Mouse (Mus musculus): ENCODE data around the gene BC005537.
"Not testable (repeated sequence)": the region's sequence is repeated elsewhere in the genome, so short reads cannot be mapped to it uniquely, and the experiment has no call there.

The BC005537 gene

DNA sequence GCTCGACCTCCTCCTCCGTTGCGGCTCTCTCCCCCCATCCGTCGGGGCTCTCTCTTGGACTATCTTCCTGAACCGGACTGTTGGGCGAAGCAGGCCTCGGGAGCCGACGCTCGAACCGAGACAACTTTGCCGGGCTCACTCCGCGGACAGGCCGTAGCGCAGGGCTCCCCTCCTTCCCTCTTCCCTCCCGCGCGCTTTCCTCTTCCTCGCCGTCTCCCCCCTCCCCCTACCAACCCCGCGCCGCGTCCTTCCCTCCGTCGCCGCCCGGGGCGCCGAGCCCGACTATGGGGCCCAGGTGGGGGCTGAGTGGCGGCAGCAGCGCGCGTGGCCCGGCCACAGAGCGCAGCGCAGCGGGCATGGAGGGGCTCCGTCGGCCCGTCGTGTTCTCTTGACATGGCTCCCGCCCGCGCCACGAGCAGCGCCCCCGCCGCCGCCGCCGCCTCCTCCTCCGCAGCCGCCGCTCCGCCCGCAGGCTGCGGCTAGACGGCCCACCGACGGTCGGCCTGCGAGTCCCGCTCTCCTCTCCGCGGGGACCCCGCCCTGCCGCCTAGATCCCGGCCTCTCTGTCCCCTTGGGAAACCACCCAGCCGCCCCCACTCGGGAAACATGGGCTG, at the start of gene BC005537:
TSS of gene BC005537 (plus strand) at position 350 of the 614 bp plus-strand sequence.
- peak; percentile 69 for DNase-seq

DNA sequence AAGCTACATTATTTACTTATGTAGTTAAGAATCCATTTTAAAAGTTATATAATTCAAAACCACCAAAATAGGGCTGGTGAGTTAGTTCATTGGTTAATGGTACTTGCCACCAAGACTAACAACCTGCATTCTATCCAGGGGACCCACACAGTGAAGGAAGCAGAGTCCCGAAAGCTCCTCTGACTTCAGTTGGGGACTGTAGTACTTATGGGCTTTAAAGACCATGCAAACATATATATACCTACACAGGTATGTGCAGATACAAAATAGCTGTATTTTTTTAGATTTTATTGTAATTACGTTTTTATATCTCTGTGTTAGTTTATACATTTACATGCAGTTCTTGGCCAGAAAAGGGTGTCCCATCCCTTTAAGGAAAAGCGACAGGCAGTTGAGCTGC, 44.7 kb upstream of the BC005537 start:
- no peak for DNase-seq

DNA sequence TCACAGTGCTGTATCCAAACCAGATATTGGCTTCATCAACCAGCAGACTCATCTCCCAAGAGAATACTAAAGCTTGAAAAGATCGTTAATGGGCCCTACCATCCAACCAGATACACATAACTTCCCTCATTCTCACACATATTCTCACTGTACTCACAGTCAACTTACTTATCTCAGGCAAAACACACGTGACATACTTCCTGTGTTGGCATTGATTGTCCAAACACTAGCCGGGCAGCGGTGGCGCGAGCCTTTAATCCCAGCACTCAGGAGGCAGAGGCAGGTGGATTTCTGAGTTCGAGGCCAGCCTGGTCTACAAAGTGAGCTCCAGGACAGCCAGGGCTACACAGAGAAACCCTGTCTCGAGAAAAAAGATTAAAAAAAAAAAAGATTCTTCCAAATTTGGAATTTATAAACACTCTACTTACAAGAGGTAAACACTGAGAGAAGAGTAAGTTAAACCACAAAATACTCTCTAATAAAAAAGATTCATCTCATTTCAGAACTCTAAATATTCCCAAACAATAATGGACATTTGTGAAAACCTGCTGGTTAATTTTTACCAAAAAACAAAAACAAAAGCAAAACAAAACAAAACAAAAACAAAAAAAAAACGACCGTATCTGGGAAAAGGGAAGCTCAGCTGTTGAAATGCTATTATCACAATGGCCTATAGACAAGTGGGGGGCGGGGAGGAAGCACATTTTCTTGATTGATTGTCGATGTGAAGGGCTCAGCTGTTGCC, 43.5 kb upstream of the BC005537 start:
- DNase-seq, result no peak

DNA sequence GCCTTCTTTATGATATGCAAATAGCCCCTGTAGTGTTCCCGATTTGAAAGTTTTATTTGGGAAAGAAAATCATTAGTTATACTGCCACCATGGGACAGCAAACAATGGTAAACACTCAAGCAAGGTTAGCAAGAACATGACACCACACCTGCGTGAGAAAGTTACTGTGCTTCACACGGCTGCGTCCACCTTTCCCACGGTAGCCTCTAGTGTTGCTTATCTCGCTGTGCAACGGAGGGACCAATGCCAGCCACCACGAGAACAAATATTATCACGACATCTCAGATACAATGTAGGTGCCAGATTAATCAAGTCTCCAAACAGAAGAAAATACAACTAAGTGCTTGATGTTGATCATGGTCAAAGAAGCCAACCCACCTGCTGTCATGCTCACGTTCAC, 42.0 kb upstream of the BC005537 start:
- no peak for DNase-seq

DNA sequence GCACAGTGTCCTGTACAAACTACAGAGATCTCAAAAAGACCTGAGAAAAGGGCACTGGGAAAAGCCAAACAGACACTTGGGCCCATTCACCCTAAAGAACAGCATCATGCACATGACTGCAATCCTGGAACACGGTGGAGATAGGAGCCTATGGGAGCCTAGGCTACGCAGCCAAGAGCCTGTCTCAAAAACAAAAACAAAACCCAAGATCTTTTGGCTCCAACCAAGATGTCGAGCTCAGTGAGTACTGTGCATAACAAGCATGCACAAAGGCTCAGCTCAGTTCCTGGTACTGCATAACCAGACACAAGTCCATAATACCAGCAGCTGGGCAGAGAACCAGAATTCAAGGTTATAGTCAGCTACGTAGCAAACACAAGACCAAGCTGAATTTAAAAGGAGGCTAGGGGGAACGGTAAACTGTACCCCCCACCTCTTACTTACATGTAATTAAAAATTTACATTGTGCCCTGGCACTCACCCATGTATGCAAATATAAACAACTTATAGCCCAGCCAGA, 41.0 kb upstream of the BC005537 start:
- DNase-seq, result no peak

DNA sequence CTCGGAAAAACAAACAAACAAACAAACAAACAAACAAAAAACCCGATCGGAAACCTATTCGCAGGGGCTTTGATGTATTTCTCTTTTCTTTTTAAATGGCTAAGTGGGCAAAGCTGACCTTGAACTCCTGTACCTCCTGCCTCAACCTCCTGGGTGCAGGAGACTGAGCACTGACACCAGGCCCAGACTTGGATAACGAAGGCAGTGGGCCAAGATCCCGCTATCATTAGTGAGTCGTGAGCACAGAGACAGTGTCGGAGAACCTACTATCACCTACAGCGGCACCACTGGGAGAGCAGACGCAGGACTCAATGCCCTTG, 40.4 kb upstream of the BC005537 start:
- no peak for DNase-seq

DNA sequence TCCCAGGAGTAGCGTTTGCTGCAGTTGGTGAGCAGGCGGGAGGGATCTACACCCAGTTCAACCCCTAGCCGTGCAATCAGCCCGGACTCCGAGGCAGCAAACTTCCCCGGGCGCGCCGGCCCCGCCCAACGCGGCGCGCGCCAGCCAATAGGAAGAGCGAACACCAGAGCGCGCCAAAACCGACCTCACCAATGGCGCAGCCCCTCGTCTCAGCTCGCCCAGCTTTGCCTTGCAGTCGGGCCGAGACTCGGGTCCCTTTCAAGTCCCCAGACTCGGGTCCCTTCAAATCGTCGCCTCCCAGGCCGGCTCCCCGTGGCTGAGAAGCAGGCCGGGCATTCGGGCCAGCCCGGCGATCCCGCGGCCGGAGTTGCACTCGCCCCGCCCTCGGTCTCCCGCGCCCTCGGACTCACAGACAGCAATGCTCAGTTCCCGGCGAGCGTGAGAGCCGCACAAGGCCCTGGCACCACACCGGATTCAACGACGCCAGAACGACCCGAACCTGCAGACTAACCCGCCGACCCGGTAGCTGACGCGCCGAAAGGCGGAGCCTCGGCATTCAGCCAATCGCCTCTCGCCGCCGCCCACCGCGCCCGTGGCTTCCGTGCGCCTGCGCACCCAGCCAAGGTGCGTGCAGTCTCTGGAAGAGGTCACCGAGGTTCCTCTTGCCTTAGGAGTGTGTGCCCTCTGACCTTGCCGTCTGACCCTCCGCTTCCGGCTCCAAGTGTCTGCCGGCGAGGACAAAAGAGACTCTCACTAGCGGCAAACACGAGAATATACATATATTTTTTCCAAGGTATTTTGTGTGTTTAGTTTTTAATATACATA, 39.8 kb upstream of the BC005537 start, which contains the start of gene Gmnn:
TSS of gene Gmnn (minus strand) at position 521 of the 825 bp plus-strand sequence.
- peak; percentile 94 for DNase-seq

DNA sequence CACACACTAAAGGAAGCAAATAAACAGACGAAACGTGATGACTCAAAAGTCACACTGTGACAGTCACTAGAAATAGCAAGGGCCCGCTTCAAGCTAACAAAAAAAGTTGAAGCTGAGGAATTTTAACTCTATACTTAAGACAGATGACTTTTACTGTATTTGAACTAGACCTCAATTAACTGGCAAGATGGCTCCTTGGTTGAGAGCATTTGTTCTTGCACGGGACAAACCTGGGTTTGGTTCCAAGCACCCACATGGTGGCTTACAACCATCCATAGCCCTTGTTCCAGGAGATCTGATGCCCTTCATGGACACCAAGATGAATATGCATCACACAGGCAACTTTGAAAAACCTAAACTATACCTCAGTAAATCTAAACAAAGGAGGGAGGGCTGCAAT, 39.2 kb upstream of the BC005537 start:
- no peak for DNase-seq

DNA sequence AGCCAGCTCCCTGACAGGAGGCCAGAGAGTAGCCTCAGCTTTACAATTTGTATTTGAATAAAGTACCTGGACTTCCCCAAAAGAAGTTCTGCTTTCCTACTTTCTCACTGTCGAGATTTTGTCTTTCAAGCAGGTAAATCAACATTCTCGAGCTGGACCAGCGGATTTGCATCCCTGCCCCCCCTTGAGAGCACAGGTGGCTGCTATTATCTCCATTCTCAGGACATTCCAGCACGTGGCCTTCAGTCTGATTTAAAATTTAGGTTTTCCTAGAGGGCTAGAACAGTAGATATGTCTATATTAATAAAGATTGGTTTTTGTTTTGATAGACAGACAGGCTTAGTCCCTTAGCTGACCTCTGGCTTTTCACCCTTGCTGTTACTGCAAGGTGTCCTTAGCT, 33.6 kb upstream of the BC005537 start:
- not testable (repeated sequence) for DNase-seq

DNA sequence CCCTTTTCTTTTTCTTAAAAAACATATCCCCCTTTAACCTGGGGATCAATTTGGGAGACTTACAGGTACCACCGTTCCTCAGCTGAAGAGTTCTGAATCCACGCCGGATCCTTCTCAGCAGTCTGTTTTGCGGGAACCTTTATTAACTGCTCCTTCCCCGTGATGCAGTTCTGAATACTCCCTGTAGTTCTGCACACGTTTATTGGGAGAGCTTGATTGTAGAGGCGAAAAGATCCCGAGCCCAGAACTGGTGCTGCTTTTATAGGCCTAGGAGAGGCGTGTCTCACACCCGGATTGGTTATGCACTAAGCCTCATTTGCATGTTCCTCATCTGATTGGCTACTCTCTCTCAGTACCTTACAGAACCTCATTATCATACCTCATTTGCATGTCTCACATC, 30.0 kb upstream of the BC005537 start:
- DNase-seq, result not testable (repeated sequence)

DNA sequence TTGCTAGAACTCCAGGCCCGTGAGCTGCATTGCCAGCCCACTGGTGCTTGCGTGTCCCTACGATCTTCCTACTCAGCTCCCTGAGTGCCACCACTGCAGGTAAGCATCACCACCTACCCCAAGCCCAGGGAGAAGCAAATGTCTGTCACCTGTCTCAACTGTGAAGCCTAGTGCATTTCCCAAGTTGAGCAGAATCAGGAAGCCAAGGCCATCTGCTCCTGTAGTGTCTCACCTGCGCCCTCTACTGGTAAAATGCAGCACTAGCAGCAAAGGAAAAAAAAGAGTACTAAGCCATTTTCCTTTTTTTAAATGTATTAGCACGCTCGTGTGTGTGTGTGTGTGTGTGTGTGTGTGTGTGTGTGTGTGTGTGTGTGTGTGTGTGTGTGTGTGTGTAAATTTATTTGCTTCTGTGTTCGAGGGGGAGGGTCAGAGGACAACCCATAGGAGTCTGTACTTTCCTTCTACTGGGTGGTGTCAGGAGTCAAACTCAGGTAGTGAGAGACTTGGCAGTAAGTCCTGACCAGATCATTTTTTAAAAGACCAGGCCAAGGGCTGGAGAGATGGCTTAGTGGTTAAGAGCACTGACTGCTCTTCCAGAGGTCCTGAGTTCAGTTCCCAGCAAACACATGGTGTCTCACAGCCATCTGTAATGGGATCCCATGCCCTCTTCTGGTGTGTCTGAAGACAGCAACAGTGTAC, 25.2 kb upstream of the BC005537 start:
- peak; percentile 64 for DNase-seq

DNA sequence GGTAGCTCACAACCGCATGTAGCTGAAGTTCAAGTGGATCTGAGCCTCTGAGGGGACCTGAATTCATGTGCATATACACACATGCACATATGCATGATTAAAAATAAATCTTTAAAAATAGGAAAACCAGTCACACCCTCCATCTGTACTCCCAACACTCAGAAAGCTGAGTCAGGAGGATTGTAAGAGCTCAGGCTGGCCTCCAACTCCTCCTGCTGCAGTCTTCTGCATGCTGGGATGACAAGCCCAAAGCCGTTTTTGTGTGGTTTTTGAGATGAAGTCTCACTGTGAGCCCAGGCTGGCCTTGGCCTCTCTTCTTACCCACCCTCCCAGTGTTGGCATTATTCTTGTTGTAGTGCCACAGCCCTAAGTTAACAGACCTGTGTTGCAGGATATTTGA, 23.4 kb upstream of the BC005537 start:
- DNase-seq, result no peak

DNA sequence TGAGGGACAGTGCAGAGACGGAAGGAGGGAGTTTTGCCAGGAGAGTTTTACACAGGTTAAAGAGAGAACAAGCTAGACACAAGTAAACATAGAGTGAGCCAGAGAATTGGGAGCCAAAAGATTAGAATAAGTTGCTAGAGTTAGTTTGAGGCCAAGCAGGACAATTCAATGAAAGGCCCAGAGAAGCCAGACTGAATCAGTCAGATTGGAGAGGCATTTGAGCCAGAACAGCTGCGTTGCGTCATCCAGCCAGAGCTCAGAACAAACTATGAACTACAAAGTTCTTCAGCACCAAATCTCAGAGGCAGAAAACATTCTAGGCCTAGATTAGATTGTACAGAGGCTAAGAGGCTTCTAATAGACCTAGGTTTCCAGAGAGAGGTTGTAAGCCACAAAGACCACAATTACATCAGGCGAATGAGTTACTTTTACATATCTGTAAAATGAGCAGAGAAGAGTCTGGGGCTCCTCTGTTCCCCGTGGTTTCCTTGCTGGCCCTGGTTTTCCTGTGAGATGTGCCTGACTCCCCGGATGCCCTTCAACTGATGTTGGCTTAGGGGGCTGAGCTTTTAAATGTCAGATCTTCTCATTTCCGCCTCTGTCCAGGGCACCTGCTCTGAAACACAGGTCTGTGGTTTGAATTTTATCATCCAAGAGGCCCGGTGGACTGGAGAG, 22.6 kb upstream of the BC005537 start:
- DNase-seq, result peak; percentile 32

DNA sequence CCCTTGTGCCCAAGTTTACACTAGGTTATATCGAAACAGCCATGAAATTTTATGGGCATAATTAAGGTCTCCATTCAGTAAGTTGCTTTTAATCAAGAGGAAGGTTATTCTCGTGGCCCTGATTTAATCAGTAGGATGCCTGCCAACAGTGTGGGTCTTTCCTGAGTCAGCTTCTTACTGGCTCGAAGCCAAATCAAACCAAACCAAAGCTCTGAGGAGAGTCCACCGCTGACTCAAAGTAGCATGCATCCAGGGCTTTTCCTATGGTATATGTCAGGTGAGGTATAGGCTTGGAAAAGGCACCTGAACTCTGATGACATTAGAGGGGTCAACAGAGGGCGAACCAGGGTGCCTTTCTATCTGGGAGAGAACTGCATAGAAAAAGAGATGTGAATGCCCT, 19.5 kb upstream of the BC005537 start:
- no peak for DNase-seq

DNA sequence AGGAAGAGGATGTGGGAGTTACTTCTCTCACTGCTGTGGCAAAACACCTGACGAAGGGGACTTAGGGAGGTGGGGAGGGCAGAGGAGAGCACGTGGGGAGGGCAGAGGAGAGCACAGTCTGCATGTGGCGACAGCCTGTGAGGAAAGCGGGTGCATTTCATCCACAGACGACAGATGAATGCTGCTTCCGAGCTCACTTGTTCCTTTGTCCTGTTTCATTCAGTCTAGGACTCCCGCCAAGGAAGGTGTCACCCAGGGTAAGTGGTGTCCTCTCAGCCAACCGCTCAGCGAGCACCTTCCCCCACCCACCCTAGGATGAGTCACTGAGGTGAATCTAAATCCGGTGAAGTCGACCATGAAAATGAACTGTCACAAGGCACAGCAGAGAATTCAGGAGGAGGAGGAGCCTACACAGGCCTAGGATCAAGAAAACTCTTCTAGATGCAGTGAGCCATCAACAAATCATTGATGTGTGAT, 15.4 kb upstream of the BC005537 start:
- DNase-seq, result peak; percentile 70

DNA sequence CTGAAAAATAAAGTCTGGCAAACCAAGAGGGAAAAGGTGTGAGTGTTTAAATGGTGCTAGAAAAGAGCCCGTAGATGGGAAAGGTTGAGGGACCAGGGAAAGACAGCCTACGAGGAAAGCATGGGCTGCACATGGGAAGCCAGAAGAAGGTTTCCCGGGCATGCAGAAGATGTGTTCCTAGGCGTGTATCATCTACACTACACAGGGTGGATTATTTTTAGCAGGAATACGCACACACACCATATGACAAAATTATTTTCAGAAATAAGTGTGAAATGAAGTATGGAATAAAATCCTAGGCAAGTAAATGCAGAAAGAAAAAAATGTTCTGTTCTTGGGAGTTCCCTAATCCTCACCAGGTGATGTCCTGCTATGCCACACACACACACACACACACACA, 14.0 kb upstream of the BC005537 start:
- DNase-seq, result no peak

DNA sequence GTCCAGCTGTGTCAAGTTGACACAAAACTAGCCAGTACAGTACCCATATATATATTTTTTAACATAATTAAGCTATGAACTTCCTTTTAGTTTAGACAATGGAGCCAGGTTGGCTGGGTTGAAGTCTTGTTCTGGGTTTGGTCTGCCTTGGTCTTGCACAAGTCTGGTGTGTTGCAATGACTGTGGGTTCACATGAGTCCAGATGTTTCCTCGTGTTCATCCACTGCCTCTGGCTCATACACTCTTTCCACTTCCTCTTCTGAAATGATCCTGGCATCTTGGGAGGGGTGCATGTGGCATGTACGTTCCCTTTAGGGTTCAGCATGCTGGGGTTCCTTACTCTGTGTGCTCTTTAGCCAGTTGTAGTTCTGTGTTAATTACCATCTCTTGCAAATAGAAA, 10.1 kb upstream of the BC005537 start:
- DNase-seq, result no peak

DNA sequence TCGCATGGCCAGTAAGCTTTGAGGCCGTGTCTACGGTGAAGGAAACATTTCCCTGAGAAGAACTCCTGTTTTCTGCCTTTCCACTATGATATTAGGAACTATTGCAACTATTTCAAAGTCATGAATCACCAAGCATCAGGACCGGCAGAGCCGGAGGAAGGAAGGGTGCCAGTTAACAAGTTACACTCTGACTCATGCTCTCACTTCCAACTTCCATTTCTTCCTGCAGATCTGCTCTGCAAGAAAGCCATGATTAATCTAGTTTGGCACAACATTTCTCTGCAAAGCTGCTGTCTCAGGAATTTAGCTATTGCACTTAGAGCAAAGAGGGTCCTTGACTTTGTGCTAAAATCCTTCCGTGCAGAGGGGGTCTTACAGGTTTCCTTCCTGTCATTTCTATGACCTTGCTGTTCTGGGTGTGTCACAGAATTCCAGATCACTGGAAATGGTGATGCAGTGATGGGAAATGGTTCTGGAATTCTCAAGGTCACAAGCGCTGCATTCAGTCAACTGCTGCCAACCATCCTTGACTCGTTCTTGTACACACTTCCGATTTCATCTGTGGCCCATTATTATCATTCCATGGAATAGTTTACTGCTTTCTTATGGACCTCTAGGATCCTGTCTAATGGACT, 8.9 kb upstream of the BC005537 start:
- no peak for DNase-seq

DNA sequence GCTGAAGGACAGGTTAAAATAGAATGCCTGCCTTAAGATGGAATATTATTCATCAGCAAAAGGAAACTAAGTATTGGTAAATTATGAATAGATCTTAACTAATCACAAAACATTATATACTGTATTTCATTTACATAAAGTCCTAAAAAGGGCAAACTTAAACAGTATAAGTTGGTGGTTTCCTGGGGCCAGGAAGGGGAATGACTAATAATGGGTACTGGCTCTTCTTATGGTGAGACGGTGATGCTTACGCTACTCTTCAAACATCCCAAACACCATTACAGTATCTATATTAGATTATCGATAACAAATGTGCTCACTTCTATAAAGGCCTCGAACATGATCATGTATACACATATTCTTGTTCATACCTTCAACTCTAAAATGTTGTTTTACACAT, 2.8 kb upstream of the BC005537 start:
- DNase-seq, result no peak

DNA sequence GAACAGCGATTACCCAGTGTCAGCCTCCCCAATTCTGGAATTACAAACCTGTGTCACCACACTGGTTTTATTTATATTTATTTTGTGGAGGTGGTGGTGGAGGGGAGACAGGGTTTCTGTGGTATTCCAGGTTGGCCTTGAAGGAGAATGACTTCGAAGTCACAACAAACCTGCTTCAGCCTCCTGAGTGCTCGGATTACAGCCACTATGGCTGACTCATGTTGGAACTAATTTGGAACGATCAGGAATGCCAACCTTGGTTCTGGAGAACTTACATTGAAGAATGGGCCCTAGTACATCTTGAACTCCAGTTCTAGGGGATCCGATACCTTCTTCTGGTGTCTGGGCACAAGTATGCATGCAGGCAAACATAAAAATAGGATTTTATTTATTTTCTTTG, 2.1 kb upstream of the BC005537 start:
- no peak for DNase-seq

DNA sequence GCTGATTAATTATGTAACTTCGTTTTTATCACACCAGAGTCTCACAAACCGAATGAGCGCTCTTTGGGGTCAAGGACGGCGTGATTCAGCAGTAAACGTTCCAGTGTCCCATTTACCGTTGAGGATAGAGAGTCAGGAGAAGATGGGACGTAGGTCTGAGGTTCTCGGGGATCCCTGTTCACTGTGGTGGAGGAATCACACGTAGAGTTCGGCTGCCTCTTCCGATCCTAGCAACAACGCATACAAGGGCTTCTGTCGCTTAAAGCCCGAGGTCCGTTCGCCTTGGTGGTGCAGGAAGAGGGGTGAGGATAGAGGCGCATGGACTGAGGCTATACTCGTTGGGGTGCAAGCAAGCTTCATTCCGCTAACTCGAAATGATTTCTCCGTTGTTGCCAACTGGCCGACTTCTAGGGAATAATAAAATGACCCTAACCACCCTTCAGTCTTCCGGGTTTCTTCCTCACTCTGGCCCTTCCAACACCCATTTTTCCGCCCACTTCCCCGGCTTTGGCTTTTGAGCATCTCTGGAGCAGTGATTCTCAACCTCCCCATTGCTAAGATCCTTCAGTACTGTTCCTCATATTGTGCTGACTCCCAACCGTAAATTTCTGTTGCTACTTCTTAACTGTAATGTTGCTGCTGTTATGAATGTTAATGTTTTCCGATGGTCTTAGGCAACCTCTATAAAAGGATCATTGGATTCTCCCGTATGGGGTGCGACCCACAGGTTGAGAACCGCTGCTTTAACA, 1.4 kb upstream of the BC005537 start:
- DNase-seq, result peak; percentile 45
